Mouse (Mus musculus): Measurements from ENCODE around the gene Tfb2m. TPM values are rescaled to one million over a fixed set of nuclear protein-coding genes. Genes with fewer than 3 reads are reported as not detected.

Tfb2m gene
- polyA plus RNA-seq, 1 experiment from 2014 or later = 38.9 TPM

- no peaks in the 10 kb centered on the region for H3K9me3 ChIP-seq (replicated peaks; ENCODE audit: low read length)
- TF ChIP-seq CTCF (IDR thresholded peaks at IDR 0.05; ENCODE audit: low read depth) = no peak
- 0 out of 2 replicates have a peak overlapping the region, but pooled peaks have one; percentile 19 for H3K9ac ChIP-seq (ENCODE audit: low read depth, low read length)
- H3K4me3 ChIP-seq (replicated peaks; ENCODE audit: low read depth, low read length) = peak overlapping the region; percentile 70
- H3K27ac ChIP-seq = peak overlapping the region; percentile 92; the same call in 1 of the 2 replicates
- peak; percentile 20 for DNase-seq (ENCODE audit: low spot score)
- H3K4me2 ChIP-seq (ENCODE audit: low read length) = peak overlapping the region; percentile 64
- H3K4me1 ChIP-seq (replicated peaks; ENCODE audit: insufficient read depth, low read length) = peaks cover 10% of the 10 kb centered on the region; the same call in 1 of the 2 replicates
- no peaks in the 10 kb centered on the region for H3K27me3 ChIP-seq (ENCODE audit: insufficient read depth, low read length)
- no peak for ATAC-seq (replicated peaks; ENCODE audit: low FRiP score, low read depth)
- WGBS = 9% methylated on average over 5 of the region's 5 CpGs
- H3K36me3 ChIP-seq (ENCODE audit: insufficient read depth, low read length) = no peaks in the 10 kb centered on the region
These were observed 1.1 kb upstream of the Tfb2m start for GRCm38 (mm10) chr1:179547176-179547575.

GRCm38 (mm10) chr1:179546551-179546917 lies 467 bp upstream of the Tfb2m start:
- H3K4me1 ChIP-seq (replicated peaks; ENCODE audit: insufficient read depth, low read length) = peaks cover 10% of the 10 kb centered on the region; the same call in 1 of the 2 replicates
- no peaks in the 10 kb centered on the region for H3K9me3 ChIP-seq (replicated peaks; ENCODE audit: low read length)
- TF ChIP-seq CTCF (IDR thresholded peaks at IDR 0.05; ENCODE audit: low read depth) = peak; percentile 27
- H3K4me3 ChIP-seq (replicated peaks; ENCODE audit: low read depth, low read length) = peak overlapping the region; percentile 70
- H3K4me2 ChIP-seq (ENCODE audit: low read length) = peak overlapping the region; percentile 64
- under 1% methylated on average over 44 of the region's 44 CpGs for WGBS
- H3K9ac ChIP-seq (ENCODE audit: low read depth, low read length) = peak overlapping the region; percentile 77
- DNase-seq (ENCODE audit: low spot score) = peak; percentile 77
- no peaks in the 10 kb centered on the region for H3K36me3 ChIP-seq (ENCODE audit: insufficient read depth, low read length)
- H3K27ac ChIP-seq = peak overlapping the region; percentile 92
- H3K27me3 ChIP-seq (ENCODE audit: insufficient read depth, low read length) = no peaks in the 10 kb centered on the region
- ATAC-seq (replicated peaks; ENCODE audit: low FRiP score, low read depth) = peak; percentile 81

- Histone ChIP-seq H3K27me3 (ENCODE audit: insufficient read depth, low read length) (no peaks in the 10 kb centered on the region), H3K4me1 (replicated peaks; ENCODE audit: insufficient read depth, low read length) (peaks cover 5% of the 10 kb centered on the region; the same call in 1 of the 2 replicates), H3K27ac (no peak overlapping the region), H3K36me3 (ENCODE audit: insufficient read depth, low read length) (peaks cover 8% of the 10 kb centered on the region; the same call in 1 of the 2 replicates), H3K9ac (ENCODE audit: low read depth, low read length) (no peak overlapping the region), H3K4me3 (replicated peaks; ENCODE audit: low read depth, low read length) (no peak overlapping the region), H3K4me2 (ENCODE audit: low read length) (no peak overlapping the region), H3K9me3 (replicated peaks; ENCODE audit: low read length) (no peaks in the 10 kb centered on the region)
- DNase-seq (ENCODE audit: low spot score) (no peak), ATAC-seq (replicated peaks; ENCODE audit: low FRiP score, low read depth) (no peak)
- 64% methylated on average over 3 of the region's 3 CpGs for WGBS
- TF ChIP-seq CTCF (IDR thresholded peaks at IDR 0.05; ENCODE audit: low read depth) = peak; percentile 50
These were observed 4.6 kb downstream of the Tfb2m start for GRCm38 (mm10) chr1:179541502-179541901.

GRCm38 (mm10) chr1:179539887-179540286 lies 6.2 kb downstream of the Tfb2m start:
- Histone ChIP-seq H3K4me2 (ENCODE audit: low read length) (no peak overlapping the region), H3K4me3 (replicated peaks; ENCODE audit: low read depth, low read length) (no peak overlapping the region), H3K27ac (no peak overlapping the region), H3K9ac (ENCODE audit: low read depth, low read length) (no peak overlapping the region), H3K9me3 (replicated peaks; ENCODE audit: low read length) (no peaks in the 10 kb centered on the region), H3K4me1 (replicated peaks; ENCODE audit: insufficient read depth, low read length) (peaks cover under 1% of the 10 kb centered on the region; the same call in 1 of the 2 replicates), H3K36me3 (ENCODE audit: insufficient read depth, low read length) (peaks cover 12% of the 10 kb centered on the region; the same call in 1 of the 2 replicates), H3K27me3 (ENCODE audit: insufficient read depth, low read length) (no peaks in the 10 kb centered on the region)
- ATAC-seq (replicated peaks; ENCODE audit: low FRiP score, low read depth) (no peak), DNase-seq (ENCODE audit: low spot score) (peak; percentile 11)
- no peak for TF ChIP-seq CTCF (IDR thresholded peaks at IDR 0.05; ENCODE audit: low read depth)
- 63% methylated on average over 3 of the region's 3 CpGs for WGBS

GRCm38 (mm10) chr1:179539054-179539453 lies 7.0 kb downstream of the Tfb2m start:
- DNase-seq (ENCODE audit: low spot score) (no peak), ATAC-seq (replicated peaks; ENCODE audit: low FRiP score, low read depth) (no peak)
- Histone ChIP-seq H3K36me3 (ENCODE audit: insufficient read depth, low read length) (peaks cover 12% of the 10 kb centered on the region; the same call in 1 of the 2 replicates), H3K27ac (no peak overlapping the region), H3K4me3 (replicated peaks; ENCODE audit: low read depth, low read length) (no peak overlapping the region), H3K4me1 (replicated peaks; ENCODE audit: insufficient read depth, low read length) (no peaks in the 10 kb centered on the region), H3K4me2 (ENCODE audit: low read length) (no peak overlapping the region), H3K9me3 (replicated peaks; ENCODE audit: low read length) (no peaks in the 10 kb centered on the region), H3K9ac (ENCODE audit: low read depth, low read length) (no peak overlapping the region), H3K27me3 (ENCODE audit: insufficient read depth, low read length) (no peaks in the 10 kb centered on the region)
- TF ChIP-seq CTCF (IDR thresholded peaks at IDR 0.05; ENCODE audit: low read depth) = no peak
- WGBS = 92% methylated on average over 3 of the region's 3 CpGs

GRCm38 (mm10) chr1:179519901-179520300 lies 26.2 kb downstream of the Tfb2m start:
- no peak for TF ChIP-seq CTCF (IDR thresholded peaks at IDR 0.05; ENCODE audit: low read depth)
- Histone ChIP-seq H3K27ac (no peak overlapping the region), H3K36me3 (ENCODE audit: insufficient read depth, low read length) (no peaks in the 10 kb centered on the region), H3K4me3 (replicated peaks; ENCODE audit: low read depth, low read length) (no peak overlapping the region), H3K4me1 (replicated peaks; ENCODE audit: insufficient read depth, low read length) (no peaks in the 10 kb centered on the region; the same call in 1 of the 2 replicates), H3K9me3 (replicated peaks; ENCODE audit: low read length) (no peaks in the 10 kb centered on the region), H3K27me3 (ENCODE audit: insufficient read depth, low read length) (no peaks in the 10 kb centered on the region), H3K9ac (ENCODE audit: low read depth, low read length) (no peak overlapping the region), H3K4me2 (ENCODE audit: low read length) (no peak overlapping the region)
- ATAC-seq (replicated peaks; ENCODE audit: low FRiP score, low read depth) (no peak), DNase-seq (ENCODE audit: low spot score) (no peak)
- WGBS = 84% methylated on average over 3 of the region's 3 CpGs

Data from kidney, postnatal 0 days (tissue).